Comparison of ENCODE assay signal across 9 mouse cellular contexts in genomic region chr13:24112689-24113348, GRCm38 (mm10).
A peak's percentile ranks its signal among the peaks of the same experiment; 100 is the strongest.
DNase-seq lines count a peak whose midpoint lies in the region; ATAC-seq and TF ChIP-seq lines count a peak whose summit lies in the region.
"Had no signal": no experiment of that assay in that cellular context is flagged by ENCODE, and none has a peak within 500 bp of the region (broad histone marks: within the 10 kb centered on the region; RNA-seq: fewer than 3 reads in every experiment).

No protein-coding gene starts in this region.

- 69% methylated on average over 9 of the region's 9 CpGs for WGBS in heart, embryonic 11.5 days (ENCODE audit: insufficient replicate concordance)
- WGBS in forebrain, embryonic 14.5 days, result 72% methylated on average over 9 of the region's 9 CpGs
- WGBS in intestine, embryonic 16.5 days, result 74% methylated on average over 9 of the region's 9 CpGs
- 66% methylated on average over 9 of the region's 9 CpGs for WGBS in liver, embryonic 13.5 days (ENCODE audit: insufficient replicate concordance)
- WGBS in neural tube, embryonic 11.5 days, result 74% methylated on average over 9 of the region's 9 CpGs
- 67% methylated on average over 9 of the region's 9 CpGs for WGBS in stomach, postnatal 0 days

- no peak overlapping the region for H3K9ac ChIP-seq in heart, embryonic 11.5 days (ENCODE audit: low read depth, low read length)
- no peak overlapping the region for H3K9ac ChIP-seq in forebrain, embryonic 14.5 days (ENCODE audit: low read length)
- no peak overlapping the region for H3K9ac ChIP-seq in intestine, embryonic 16.5 days (ENCODE audit: low read depth, low read length)
- no peak overlapping the region for H3K9ac ChIP-seq in liver, embryonic 13.5 days
- no peak overlapping the region for H3K9ac ChIP-seq in neural tube, embryonic 11.5 days (ENCODE audit: low read length)
- no peak overlapping the region for H3K9ac ChIP-seq in stomach, postnatal 0 days (ENCODE audit: low read length)
- H3K9ac ChIP-seq: limb, embryonic 15.5 days had no signal

- peaks cover 26% of the 10 kb centered on the region for H3K27me3 ChIP-seq in heart, embryonic 11.5 days (ENCODE audit: control insufficient read depth, insufficient read depth, low read length)
- H3K27me3 ChIP-seq in forebrain, embryonic 14.5 days (replicated peaks; ENCODE audit: control insufficient read depth, insufficient read depth, low read length), result no peaks in the 10 kb centered on the region
- no peaks in the 10 kb centered on the region for H3K27me3 ChIP-seq in intestine, embryonic 16.5 days (replicated peaks; ENCODE audit: control insufficient read depth, insufficient read depth, low read length)
- H3K27me3 ChIP-seq in liver, embryonic 13.5 days, result 0 out of 2 replicates have a peak, but pooled peaks cover 3% of the 10 kb centered on the region
- no peaks in the 10 kb centered on the region for H3K27me3 ChIP-seq in neural tube, embryonic 11.5 days (ENCODE audit: control insufficient read depth, insufficient read depth, low read length)
- no peaks in the 10 kb centered on the region for H3K27me3 ChIP-seq in stomach, postnatal 0 days (ENCODE audit: control insufficient read depth, insufficient read depth, low read length)
- H3K27me3 ChIP-seq: limb, embryonic 15.5 days had no signal

- H3K9me3 ChIP-seq in heart, embryonic 11.5 days (replicated peaks; ENCODE audit: control insufficient read depth, low read length), result no peaks in the 10 kb centered on the region
- no peaks in the 10 kb centered on the region for H3K9me3 ChIP-seq in forebrain, embryonic 14.5 days (replicated peaks; ENCODE audit: control insufficient read depth, low read length)
- H3K9me3 ChIP-seq in intestine, embryonic 16.5 days (ENCODE audit: control insufficient read depth, low read length), result no peaks in the 10 kb centered on the region
- H3K9me3 ChIP-seq in liver, embryonic 13.5 days (replicated peaks), result no peaks in the 10 kb centered on the region
- no peaks in the 10 kb centered on the region for H3K9me3 ChIP-seq in neural tube, embryonic 11.5 days (ENCODE audit: control insufficient read depth, low read length)
- H3K9me3 ChIP-seq in stomach, postnatal 0 days (ENCODE audit: control insufficient read depth, low read length), result no peaks in the 10 kb centered on the region
- H3K9me3 ChIP-seq: limb, embryonic 15.5 days had no signal

- TF ChIP-seq EP300 in stomach, postnatal 0 days (optimal IDR thresholded peaks at IDR 0.05), result no peak

- H3K4me3 ChIP-seq in heart, embryonic 11.5 days (ENCODE audit: low read depth, low read length), result no peak overlapping the region
- no peak overlapping the region for H3K4me3 ChIP-seq in forebrain, embryonic 14.5 days (ENCODE audit: low read depth, low read length)
- no peak overlapping the region for H3K4me3 ChIP-seq in intestine, embryonic 16.5 days (ENCODE audit: low read length)
- no peak overlapping the region for H3K4me3 ChIP-seq in liver, embryonic 13.5 days (replicated peaks)
- no peak overlapping the region for H3K4me3 ChIP-seq in neural tube, embryonic 11.5 days (ENCODE audit: low read depth, low read length)
- no peak overlapping the region for H3K4me3 ChIP-seq in stomach, postnatal 0 days (ENCODE audit: low read depth, low read length)
- H3K4me3 ChIP-seq: limb, embryonic 15.5 days had no signal

- TF ChIP-seq CTCF in stomach, postnatal 0 days (IDR thresholded peaks at IDR 0.05; ENCODE audit: low read depth), result peak; percentile 93

- no peaks in the 10 kb centered on the region for H3K4me1 ChIP-seq in heart, embryonic 11.5 days (ENCODE audit: control insufficient read depth, insufficient read depth, low read length)
- peaks cover 9% of the 10 kb centered on the region; the same call in 1 of the 2 replicates for H3K4me1 ChIP-seq in forebrain, embryonic 14.5 days (ENCODE audit: control insufficient read depth, insufficient read depth, low read length)
- no peaks in the 10 kb centered on the region for H3K4me1 ChIP-seq in intestine, embryonic 16.5 days (ENCODE audit: control insufficient read depth, insufficient read depth, low read length)
- H3K4me1 ChIP-seq in liver, embryonic 13.5 days (replicated peaks), result no peaks in the 10 kb centered on the region; the same call in 1 of the 2 replicates
- H3K4me1 ChIP-seq in neural tube, embryonic 11.5 days (ENCODE audit: control insufficient read depth, insufficient read depth, low read length), result no peaks in the 10 kb centered on the region
- no peaks in the 10 kb centered on the region for H3K4me1 ChIP-seq in stomach, postnatal 0 days (replicated peaks; ENCODE audit: control insufficient read depth, insufficient read depth)
- H3K4me1 ChIP-seq: limb, embryonic 15.5 days had no signal

- DNase-seq in heart, adult 18-20 months, result peak; percentile 19 to 74
- DNase-seq in c-Kit-positive CD71-positive TER-119-positive erythroid progenitor cells, embryonic 14.5 days (ENCODE audit: low spot score), result peak; percentile 58
- DNase-seq in forebrain, embryonic 14.5 days (ENCODE audit: low spot score), result peak; percentile 66
- peak; percentile 43 for DNase-seq in liver, embryonic 13.5 days
- DNase-seq in neural tube, embryonic 11.5 days (ENCODE audit: low spot score), result peak; percentile 29
- peak; percentile 71 for DNase-seq in stomach, postnatal 0 days (ENCODE audit: low spot score)

- H3K36me3 ChIP-seq in heart, embryonic 11.5 days (ENCODE audit: control insufficient read depth, insufficient read depth, low read length), result no peaks in the 10 kb centered on the region
- no peaks in the 10 kb centered on the region for H3K36me3 ChIP-seq in forebrain, embryonic 14.5 days (ENCODE audit: control insufficient read depth, insufficient read depth, low read length)
- 0 out of 2 replicates have a peak, but pooled peaks cover 3% of the 10 kb centered on the region for H3K36me3 ChIP-seq in intestine, embryonic 16.5 days (ENCODE audit: control insufficient read depth, insufficient read depth, low read length)
- no peaks in the 10 kb centered on the region for H3K36me3 ChIP-seq in liver, embryonic 13.5 days
- H3K36me3 ChIP-seq in neural tube, embryonic 11.5 days (ENCODE audit: control insufficient read depth, insufficient read depth, low read length), result no peaks in the 10 kb centered on the region
- H3K36me3 ChIP-seq in stomach, postnatal 0 days (ENCODE audit: control insufficient read depth, insufficient read depth, low read length), result no peaks in the 10 kb centered on the region; the same call in 1 of the 2 replicates

- H3K27ac ChIP-seq in heart, embryonic 11.5 days (ENCODE audit: low read depth, low read length), result no peak overlapping the region
- H3K27ac ChIP-seq in forebrain, embryonic 14.5 days (ENCODE audit: low read depth, low read length), result no peak overlapping the region
- H3K27ac ChIP-seq in intestine, embryonic 16.5 days (ENCODE audit: low read length), result no peak overlapping the region
- no peak overlapping the region for H3K27ac ChIP-seq in liver, embryonic 13.5 days
- H3K27ac ChIP-seq in neural tube, embryonic 11.5 days (ENCODE audit: low read depth, low read length), result no peak overlapping the region
- H3K27ac ChIP-seq in stomach, postnatal 0 days (replicated peaks), result no peak overlapping the region
- H3K27ac ChIP-seq: limb, embryonic 15.5 days had no signal

- no peak for ATAC-seq in heart, embryonic 11.5 days (replicated peaks; ENCODE audit: insufficient number of reproducible peaks, low FRiP score, low TSS enrichment)
- peak; percentile 24; the same call in 1 of the 2 replicates for ATAC-seq in forebrain, embryonic 14.5 days
- ATAC-seq in intestine, embryonic 16.5 days, result peak; percentile 56; the same call in 1 of the 2 replicates
- peak; percentile 36; the same call in 1 of the 2 replicates for ATAC-seq in liver, embryonic 13.5 days (ENCODE audit: low read depth)
- ATAC-seq in neural tube, embryonic 11.5 days (ENCODE audit: insufficient read depth, low FRiP score, low TSS enrichment), result no peak
- ATAC-seq in stomach, postnatal 0 days (ENCODE audit: low FRiP score, low TSS enrichment), result peak; percentile 95

- no peak overlapping the region for H3K4me2 ChIP-seq in heart, embryonic 11.5 days
- no peak overlapping the region for H3K4me2 ChIP-seq in forebrain, embryonic 14.5 days (ENCODE audit: low read length)
- no peak overlapping the region for H3K4me2 ChIP-seq in intestine, embryonic 16.5 days (ENCODE audit: low read depth, low read length)
- H3K4me2 ChIP-seq in liver, embryonic 13.5 days, result no peak overlapping the region
- no peak overlapping the region for H3K4me2 ChIP-seq in neural tube, embryonic 11.5 days (ENCODE audit: low read depth)
- no peak overlapping the region for H3K4me2 ChIP-seq in stomach, postnatal 0 days (replicated peaks; ENCODE audit: low read depth)
- H3K4me2 ChIP-seq: limb, embryonic 15.5 days had no signal

Comparison
In these comparisons a context has a peak if more than half of its experiments do, and no peak if none do; other contexts are left out.
1. ATAC-seq: peak in forebrain, embryonic 14.5 days (single experiment), intestine, embryonic 16.5 days (single experiment), liver, embryonic 13.5 days (single experiment) and stomach, postnatal 0 days (single experiment); none in heart, embryonic 11.5 days (single experiment) and neural tube, embryonic 11.5 days (single experiment).
2. Peak in every context shown above with its lines, with median percentiles within 50 percentile points of each other: DNase-seq.